Mouse (Mus musculus): ENCODE results near the gene Chpf2. TPM values are rescaled to one million over a fixed set of nuclear protein-coding genes. Genes with fewer than 3 reads are reported as not detected.

Gene Chpf2
- total and polyA plus RNA-seq, 3 experiments = 7.3 to 19.9 (median 15.8) TPM

- no peak overlapping the region for H3K4me3 ChIP-seq (ENCODE audit: low read depth, low read length)
- TF ChIP-seq GATA1 (IDR thresholded peaks at IDR 0.05; ENCODE audit: borderline replicate concordance, low read length) (no peak), CTCF (IDR thresholded peaks at IDR 0.05; ENCODE audit: low read depth, low read length) (no peak), TAL1 (conservative IDR thresholded peaks at IDR 0.05; ENCODE audit: low read depth, low read length) (no peak), GATA2 (IDR thresholded peaks at IDR 0.05; ENCODE audit: borderline replicate concordance, low read depth, low read length) (no peak), POLR2AphosphoS5 (IDR thresholded peaks at IDR 0.05; ENCODE audit: insufficient replicate concordance, low read depth, low read length) (no peak)
- H3K27me3 ChIP-seq (ENCODE audit: insufficient read depth, low read length) = peaks cover 31% of the 10 kb centered on the region
- DNase-seq (ENCODE audit: low spot score) (no peak), ATAC-seq (ENCODE audit: extremely low read depth, insufficient number of reproducible peaks, low FRiP score, poor library complexity, severe bottlenecking) (no peak)
- no peaks in the 10 kb centered on the region; the same call in 1 of the 2 replicates for H3K4me1 ChIP-seq (ENCODE audit: insufficient read depth, low read depth, low read length)
- no peaks in the 10 kb centered on the region for H3K36me3 ChIP-seq (replicated peaks)
- no peaks in the 10 kb centered on the region for H3K9me3 ChIP-seq (replicated peaks)
Measured at GRCm38 (mm10) chr5:24618921-24619320, 32.4 kb downstream of the Chpf2 start.

GRCm38 (mm10) chr5:24620116-24620515 is 33.6 kb downstream of the Chpf2 start:
- DNase-seq (ENCODE audit: low spot score) = no peak

GRCm38 (mm10) chr5:24620626-24621025 is 34.1 kb downstream of the Chpf2 start:
- no peaks in the 10 kb centered on the region for H3K9me3 ChIP-seq (replicated peaks)
- H3K36me3 ChIP-seq (replicated peaks) = no peaks in the 10 kb centered on the region
- TF ChIP-seq GATA2 (IDR thresholded peaks at IDR 0.05; ENCODE audit: borderline replicate concordance, low read depth, low read length) (no peak), GATA1 (IDR thresholded peaks at IDR 0.05; ENCODE audit: borderline replicate concordance, low read length) (no peak), TAL1 (conservative IDR thresholded peaks at IDR 0.05; ENCODE audit: low read depth, low read length) (no peak), POLR2AphosphoS5 (IDR thresholded peaks at IDR 0.05; ENCODE audit: insufficient replicate concordance, low read depth, low read length) (no peak), CTCF (IDR thresholded peaks at IDR 0.05; ENCODE audit: low read depth, low read length) (no peak)
- H3K27me3 ChIP-seq (ENCODE audit: insufficient read depth, low read length) = peaks cover 39% of the 10 kb centered on the region
- no peak overlapping the region for H3K4me3 ChIP-seq (ENCODE audit: low read depth, low read length)
- ATAC-seq (ENCODE audit: extremely low read depth, insufficient number of reproducible peaks, low FRiP score, poor library complexity, severe bottlenecking) = no peak
- no peak for DNase-seq (ENCODE audit: low spot score)
- H3K4me1 ChIP-seq (ENCODE audit: insufficient read depth, low read depth, low read length) = no peaks in the 10 kb centered on the region; the same call in 1 of the 2 replicates

More at GRCm38 (mm10) chr5:24620116-24620515, 33.6 kb downstream of the Chpf2 start:
- Histone ChIP-seq H3K36me3 (replicated peaks) (no peaks in the 10 kb centered on the region), H3K4me1 (ENCODE audit: insufficient read depth, low read depth, low read length) (no peaks in the 10 kb centered on the region; the same call in 1 of the 2 replicates), H3K27me3 (ENCODE audit: insufficient read depth, low read length) (peaks cover 40% of the 10 kb centered on the region), H3K4me3 (ENCODE audit: low read depth, low read length) (no peak overlapping the region), H3K9me3 (replicated peaks) (no peaks in the 10 kb centered on the region)
- ATAC-seq (ENCODE audit: extremely low read depth, insufficient number of reproducible peaks, low FRiP score, poor library complexity, severe bottlenecking) = no peak
- TF ChIP-seq GATA2 (IDR thresholded peaks at IDR 0.05; ENCODE audit: borderline replicate concordance, low read depth, low read length) = no peak
- no peak for TF ChIP-seq TAL1 (conservative IDR thresholded peaks at IDR 0.05; ENCODE audit: low read depth, low read length)
- TF ChIP-seq GATA1 (IDR thresholded peaks at IDR 0.05; ENCODE audit: borderline replicate concordance, low read length) = no peak
- TF ChIP-seq CTCF (IDR thresholded peaks at IDR 0.05; ENCODE audit: low read depth, low read length) = no peak
- TF ChIP-seq POLR2AphosphoS5 (IDR thresholded peaks at IDR 0.05; ENCODE audit: insufficient replicate concordance, low read depth, low read length) = no peak

DNA sequence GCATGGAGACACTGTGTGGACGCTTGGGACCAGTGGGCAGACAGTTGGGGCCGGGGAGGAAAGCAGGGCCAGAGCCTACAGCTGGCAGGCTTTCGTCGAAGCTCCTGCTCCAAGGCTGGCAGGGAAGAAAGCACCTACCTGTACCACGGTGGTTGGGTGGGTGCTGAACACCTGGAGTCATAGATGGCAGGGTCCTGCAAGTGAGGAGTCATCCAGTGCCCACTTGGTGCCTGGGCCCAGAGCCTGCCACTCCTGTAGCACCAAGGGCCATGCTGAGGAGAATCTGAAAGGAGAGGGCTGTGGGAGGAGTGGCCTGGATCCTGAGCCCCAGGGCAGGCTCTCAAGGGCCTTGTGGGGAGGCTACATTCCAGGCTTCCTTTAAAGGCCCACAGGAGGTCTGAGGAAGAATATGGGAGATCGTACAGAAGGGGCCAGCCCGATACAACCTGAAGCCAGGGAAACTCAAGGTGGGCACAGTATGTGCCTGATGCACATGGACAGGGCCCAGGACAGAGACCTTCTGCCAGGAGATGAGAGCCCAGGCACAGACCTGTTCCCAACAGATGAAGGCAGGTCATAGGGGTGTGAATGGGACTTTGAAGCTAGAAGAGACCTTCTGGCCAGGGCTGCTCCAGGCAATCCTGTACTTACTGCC is 36.0 kb downstream of the Chpf2 start:
- H3K27me3 ChIP-seq (ENCODE audit: insufficient read depth, low read length) = peaks cover 38% of the 10 kb centered on the region
- DNase-seq (ENCODE audit: low spot score) (no peak), ATAC-seq (ENCODE audit: extremely low read depth, insufficient number of reproducible peaks, low FRiP score, poor library complexity, severe bottlenecking) (no peak)
- H3K36me3 ChIP-seq (replicated peaks) = no peaks in the 10 kb centered on the region
- TF ChIP-seq POLR2AphosphoS5 (IDR thresholded peaks at IDR 0.05; ENCODE audit: insufficient replicate concordance, low read depth, low read length) (no peak), GATA2 (IDR thresholded peaks at IDR 0.05; ENCODE audit: borderline replicate concordance, low read depth, low read length) (no peak), TAL1 (conservative IDR thresholded peaks at IDR 0.05; ENCODE audit: low read depth, low read length) (no peak), GATA1 (IDR thresholded peaks at IDR 0.05; ENCODE audit: borderline replicate concordance, low read length) (no peak), CTCF (IDR thresholded peaks at IDR 0.05; ENCODE audit: low read depth, low read length) (no peak)
- H3K4me1 ChIP-seq (ENCODE audit: insufficient read depth, low read depth, low read length) = no peaks in the 10 kb centered on the region; the same call in 1 of the 2 replicates
- H3K4me3 ChIP-seq (ENCODE audit: low read depth, low read length) = no peak overlapping the region
- H3K9me3 ChIP-seq (replicated peaks) = no peaks in the 10 kb centered on the region

GRCm38 (mm10) chr5:24623041-24623985 is 36.8 kb downstream of the Chpf2 start:
- Histone ChIP-seq H3K27me3 (ENCODE audit: insufficient read depth, low read length) (peaks cover 38% of the 10 kb centered on the region), H3K36me3 (replicated peaks) (no peaks in the 10 kb centered on the region), H3K4me3 (ENCODE audit: low read depth, low read length) (no peak overlapping the region; the same call in 1 of the 2 replicates), H3K4me1 (ENCODE audit: insufficient read depth, low read depth, low read length) (no peaks in the 10 kb centered on the region; the same call in 1 of the 2 replicates), H3K9me3 (replicated peaks) (no peaks in the 10 kb centered on the region)
- DNase-seq (ENCODE audit: low spot score) = no peak
- no peak for ATAC-seq (ENCODE audit: extremely low read depth, insufficient number of reproducible peaks, low FRiP score, poor library complexity, severe bottlenecking)
- TF ChIP-seq GATA1 (IDR thresholded peaks at IDR 0.05; ENCODE audit: borderline replicate concordance, low read length) (no peak), GATA2 (IDR thresholded peaks at IDR 0.05; ENCODE audit: borderline replicate concordance, low read depth, low read length) (no peak), POLR2AphosphoS5 (IDR thresholded peaks at IDR 0.05; ENCODE audit: insufficient replicate concordance, low read depth, low read length) (no peak), TAL1 (conservative IDR thresholded peaks at IDR 0.05; ENCODE audit: low read depth, low read length) (no peak), CTCF (IDR thresholded peaks at IDR 0.05; ENCODE audit: low read depth, low read length) (no peak)

All from G1E (cell line).